Mouse (Mus musculus) spleen, adult 2 months (tissue): ENCODE measurements around the gene 6030458C11Rik.

Source experiments
- CTCF ChIP-seq: fragments of 200-500 bp; IDR thresholded peaks from 2 replicates; pipeline ENCODE4 v1.5.1; 2011; ENCODE audit warnings: mild to moderate bottlenecking, inconsistent platforms; ENCODE audit not compliant: insufficient read depth, insufficient read length, insufficient replicate concordance; ENCODE audit errors: extremely low read depth
- POLR2A ChIP-seq: fragments of 200-500 bp; IDR thresholded peaks from 2 replicates; pipeline ENCODE4 v1.6.1; 2011; ENCODE audit warnings: low read depth, low read length, inconsistent platforms

DNA sequence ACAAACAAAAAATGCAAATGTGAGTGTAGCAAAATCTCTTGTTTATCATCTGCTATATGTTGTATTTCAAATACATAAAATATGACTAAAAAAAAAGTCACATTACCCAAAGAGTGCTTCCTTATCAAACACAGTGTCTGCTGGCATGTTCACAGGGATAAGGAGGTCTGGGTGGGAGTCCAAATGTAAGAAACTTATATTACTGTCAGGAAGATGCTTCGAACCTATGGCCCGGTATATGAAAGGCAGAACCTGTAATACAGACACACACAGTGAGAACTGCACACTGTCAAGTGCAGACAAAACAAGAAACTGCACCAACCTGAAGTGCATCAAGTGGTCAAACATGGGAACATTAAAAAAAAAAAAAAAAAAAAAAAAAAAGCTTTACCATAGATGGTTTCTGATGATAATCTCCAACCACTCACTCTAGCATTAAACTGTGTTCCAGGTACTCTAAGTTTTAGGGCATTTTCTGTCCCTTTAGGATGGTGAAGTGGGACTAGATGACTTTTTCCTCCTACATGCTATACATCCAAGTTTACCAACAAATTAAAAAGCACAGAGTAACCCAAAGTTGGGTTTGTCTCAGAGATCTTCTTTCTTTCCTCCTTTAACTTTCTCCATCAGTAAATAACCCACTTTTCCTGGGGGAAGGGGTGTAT is 862 bp downstream of the 6030458C11Rik start:
- no peak for TF ChIP-seq CTCF
- no peak for TF ChIP-seq POLR2A
